Mouse (Mus musculus) olfactory bulb, adult 2 months (tissue): ENCODE results near the gene Iyd.

Source experiments
- CTCF ChIP-seq: fragments of 200-500 bp; IDR thresholded peaks from 2 replicates; pipeline ENCODE4 v1.5.1; 2012; ENCODE audit warnings: low read depth, mild to moderate bottlenecking, low read length, moderate library complexity; ENCODE audit not compliant: insufficient read depth
- POLR2A ChIP-seq: fragments of 200-500 bp; IDR thresholded peaks from 2 replicates; pipeline ENCODE4 v1.6.1; 2012; ENCODE audit warnings: mild to moderate bottlenecking, low read depth, low read length, moderate library complexity; ENCODE audit not compliant: insufficient read depth

- TF ChIP-seq CTCF (no peak), POLR2A (no peak)
Measured at GRCm38 (mm10) chr10:3573905-3574500, 34.0 kb downstream of the Iyd start.
